Mouse (Mus musculus) brown adipose tissue, adult 24 weeks (tissue): ENCODE results near the gene A4galt. TPM values are rescaled to one million over a fixed set of nuclear protein-coding genes. Genes with fewer than 3 reads are reported as not detected.

Experiments
- H3K27ac ChIP-seq: fragments of 200-500 bp; replicated peaks from 2 replicates; pipeline ENCODE4 v1.5.1; 2012; ENCODE audit warnings: low read depth, mild to moderate bottlenecking, low read length
- H3K4me1 ChIP-seq: fragments of 200-500 bp; 2 replicates; pipeline ENCODE4 v1.6.1; 2012; ENCODE audit warnings: low read length, mixed read lengths; ENCODE audit not compliant: control insufficient read depth, insufficient read depth, insufficient read length
- H3K4me3 ChIP-seq: fragments of 200-500 bp; 2 replicates; pipeline ENCODE4 v1.5.1; 2012; ENCODE audit warnings: low read depth, mild to moderate bottlenecking, low read length, moderate library complexity; ENCODE audit not compliant: insufficient read depth
- polyA plus RNA-seq: library from polyadenylated mRNA; stranded (reverse); fragments of >200 nt; gene quantifications from 2 replicates; pipeline ENCODE4 v1.2.4, GENCODE M21; 2012; ENCODE audit not compliant: missing spikeins, insufficient read depth, insufficient read length

Gene A4galt
- polyA plus RNA-seq, 1 experiment = 2.9 TPM

GRCm38 (mm10) chr15:83250651-83251175, 861 bp downstream of the A4galt start:
- Histone ChIP-seq H3K27ac (no peak overlapping the region), H3K4me1 (no peaks in the 10 kb centered on the region), H3K4me3 (peak overlapping the region; percentile 69)

- Histone ChIP-seq H3K4me3 (no peak overlapping the region), H3K27ac (no peak overlapping the region), H3K4me1 (no peaks in the 10 kb centered on the region)
Measured at GRCm38 (mm10) chr15:83249535-83250287, 1.9 kb downstream of the A4galt start.

- Histone ChIP-seq H3K4me1 (no peaks in the 10 kb centered on the region), H3K27ac (no peak overlapping the region), H3K4me3 (no peak overlapping the region)
Measured at GRCm38 (mm10) chr15:83248236-83248844, 3.2 kb downstream of the A4galt start.

- no peak overlapping the region for H3K4me3 ChIP-seq
- H3K4me1 ChIP-seq = no peaks in the 10 kb centered on the region
- H3K27ac ChIP-seq = no peak overlapping the region
Measured at GRCm38 (mm10) chr15:83244371-83244770, 7.2 kb downstream of the A4galt start.

GRCm38 (mm10) chr15:83241961-83242680, 9.5 kb downstream of the A4galt start:
- Histone ChIP-seq H3K4me1 (no peaks in the 10 kb centered on the region), H3K4me3 (no peak overlapping the region), H3K27ac (no peak overlapping the region)

GRCm38 (mm10) chr15:83241497-83241896, 10.1 kb downstream of the A4galt start:
- H3K4me1 ChIP-seq = no peaks in the 10 kb centered on the region
- H3K27ac ChIP-seq = no peak overlapping the region
- no peak overlapping the region for H3K4me3 ChIP-seq

- H3K27ac ChIP-seq = no peak overlapping the region
- H3K4me3 ChIP-seq = no peak overlapping the region
- H3K4me1 ChIP-seq = no peaks in the 10 kb centered on the region
Measured at GRCm38 (mm10) chr15:83237460-83238243, 13.9 kb downstream of the A4galt start.

GRCm38 (mm10) chr15:83236824-83237223, 14.8 kb downstream of the A4galt start:
- Histone ChIP-seq H3K4me1 (no peaks in the 10 kb centered on the region), H3K27ac (no peak overlapping the region), H3K4me3 (no peak overlapping the region)

GRCm38 (mm10) chr15:83233219-83233992, 18.2 kb downstream of the A4galt start:
- no peak overlapping the region for H3K4me3 ChIP-seq
- H3K4me1 ChIP-seq = no peaks in the 10 kb centered on the region
- H3K27ac ChIP-seq = no peak overlapping the region

GRCm38 (mm10) chr15:83227559-83227958, 24.0 kb downstream of the A4galt start:
- no peak overlapping the region for H3K4me3 ChIP-seq
- no peak overlapping the region for H3K27ac ChIP-seq
- H3K4me1 ChIP-seq = peaks cover 20% of the 10 kb centered on the region

- no peak overlapping the region for H3K27ac ChIP-seq
- H3K4me1 ChIP-seq = peaks cover 20% of the 10 kb centered on the region
- H3K4me3 ChIP-seq = no peak overlapping the region
Measured at GRCm38 (mm10) chr15:83226871-83227270, 24.7 kb downstream of the A4galt start.

- Histone ChIP-seq H3K4me1 (peaks cover 20% of the 10 kb centered on the region), H3K4me3 (no peak overlapping the region), H3K27ac (peak overlapping the region; percentile 15; the same call in 1 of the 2 replicates)
Measured at GRCm38 (mm10) chr15:83226066-83226834, 25.3 kb downstream of the A4galt start.

GRCm38 (mm10) chr15:83224136-83224766, 27.3 kb downstream of the A4galt start:
- Histone ChIP-seq H3K4me1 (peaks cover 20% of the 10 kb centered on the region), H3K27ac (peak overlapping the region; percentile 79), H3K4me3 (no peak overlapping the region)
